In the genomic region with DNA sequence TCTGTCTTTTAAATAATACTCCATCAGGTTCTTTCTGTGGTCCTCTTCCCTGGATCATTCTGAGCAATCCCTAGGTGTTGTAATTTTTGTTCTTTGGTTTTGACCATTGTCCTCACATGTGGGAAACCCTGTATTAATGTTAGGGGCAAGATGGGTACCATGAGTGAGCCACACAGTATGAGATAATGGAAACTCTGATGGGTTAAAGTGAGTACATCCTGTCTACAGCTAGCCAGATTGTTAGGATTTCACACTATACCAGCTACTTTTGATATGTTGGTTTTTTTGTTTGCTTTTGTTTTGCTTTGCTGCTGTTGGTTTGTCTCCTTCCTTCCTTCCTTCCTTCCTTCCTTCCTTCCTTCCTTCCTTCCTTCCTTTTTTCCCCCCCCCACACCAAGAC, we compare ENCODE assay signal across 22 mouse cellular contexts.
A peak's percentile ranks its signal among the peaks of the same experiment; 100 is the strongest.
DNase-seq lines count a peak whose midpoint lies in the region; ATAC-seq and TF ChIP-seq lines count a peak whose summit lies in the region.
"Had no signal": no experiment of that assay in that cellular context is flagged by ENCODE, and none has a peak within 500 bp of the region (broad histone marks: within the 10 kb centered on the region; RNA-seq: fewer than 3 reads in every experiment).

No protein-coding gene starts in this region.

- peaks cover 33 to 78% of the 10 kb centered on the region in 2 experiments for H3K36me3 ChIP-seq in CH12.LX (replicated peaks in 1 of 2; ENCODE audit: control insufficient read depth in 1 of 2, insufficient read depth in 1 of 2, low read length in 1 of 2)

- no peaks in the 10 kb centered on the region for H3K27me3 ChIP-seq in CH12.LX (replicated peaks)
- H3K27me3 ChIP-seq: Patski had no signal

- H3K79me2 ChIP-seq in CH12.LX (replicated peaks; ENCODE audit: control insufficient read depth, extremely low read depth, insufficient read depth, poor library complexity, severe bottlenecking), result no peaks in the 10 kb centered on the region; the same call in 1 of the 2 replicates

- peak; percentile 60 for ATAC-seq in CD4-positive, CD25-positive, alpha-beta regulatory T cell, adult 4 months
- ATAC-seq: activated CD4-positive, CD25-positive, alpha-beta regulatory T cell, adult 4 months; Patski had no signal

- H3K4me2 ChIP-seq in CH12.LX (ENCODE audit: insufficient read depth, low read depth, poor library complexity, severe bottlenecking), result no peak overlapping the region

- TF ChIP-seq CTCF in CH12.LX (conservative IDR thresholded peaks at IDR 0.05 in 1 of 2, IDR thresholded peaks at IDR 0.05 in 1 of 2; ENCODE audit: low read depth in 2 of 2, low read length in 2 of 2), result no peak

- DNase-seq in 416B (ENCODE audit: low read depth) (peak; percentile 51), CH12.LX (ENCODE audit: extremely low read depth) (peak; percentile 17)
- no peak for DNase-seq in spleen, adult 12 weeks (ENCODE audit: low spot score)
- DNase-seq in kidney, adult 11 months, result no peak
- DNase-seq in gastrocnemius, postnatal 4 days (ENCODE audit: low spot score in 2 of 2), result no peak
- DNase-seq: adrenal gland, adult 2 months; adrenal gland, adult 8-10 months; adrenal gland, postnatal 10 days; adrenal gland, postnatal 14 days; adrenal gland, postnatal 25 days; adrenal gland, postnatal 36 days; B cell, adult 2 months; cerebellum, adult 11 months; cerebellum, adult 11-12 months; cerebellum, adult 18-20 months; cerebellum, adult 2 months; cerebellum, adult 8-10 months; cerebellum, adult 9-10 months had no signal

- peaks cover 5 to 27% of the 10 kb centered on the region in 2 experiments; a peak in 2 of 4 replicates for H3K4me1 ChIP-seq in CH12.LX (ENCODE audit: control insufficient read depth in 1 of 2, insufficient read depth in 2 of 2)

- TF ChIP-seq RAD21 in CH12.LX (IDR thresholded peaks at IDR 0.05; ENCODE audit: low read depth, low read length), result no peak

- no peak for TF ChIP-seq POLR2A in CH12.LX (IDR thresholded peaks at IDR 0.05; ENCODE audit: low read depth, low read length)

- no peak overlapping the region for H3K27ac ChIP-seq in CH12.LX (ENCODE audit: insufficient read depth, low read depth)

- H3K9ac ChIP-seq in CH12.LX (ENCODE audit: insufficient read depth, low read depth), result no peak overlapping the region

- in situ Hi-C loops in CH12.LX (cut with MboI; ENCODE audit: low pct_ligation_motif_present, low pct_unique_long_range_greater_than_20kb, low sequenced_read_pairs), result loop anchor here (10.0 kb wide), 1 partner anchor 148 kb away; the partner anchor contains the start of gene A930004D18Rik

- H3K4me3 ChIP-seq in CH12.LX (replicated peaks in 1 of 3; ENCODE audit: low read depth in 2 of 3, low read length in 2 of 3, poor library complexity in 1 of 3), result no peak overlapping the region

- dilution Hi-C loops in CH12.LX (cut with MboI; ENCODE audit: extremely low pct_ligation_motif_present, extremely low pct_unique_long_range_greater_than_20kb, low sequenced_read_pairs), result no loop called here

- no peaks in the 10 kb centered on the region for H3K9me3 ChIP-seq in CH12.LX (replicated peaks; ENCODE audit: low read length)
- H3K9me3 ChIP-seq: G1E had no signal

- TF ChIP-seq EP300 in CH12.LX (IDR thresholded peaks at IDR 0.05; ENCODE audit: low read length), result peak; percentile 56

TF ChIP-seq in CH12.LX, 34 proteins besides CTCF, POLR2A, EP300 and RAD21:
- TF ChIP-seq NRF1 (IDR thresholded peaks at IDR 0.05; ENCODE audit: low read depth, low read length) (no peak), SIN3A (IDR thresholded peaks at IDR 0.05; ENCODE audit: low read length) (no peak), MYC (IDR thresholded peaks at IDR 0.05; ENCODE audit: low read depth, low read length) (0 out of 2 replicates have a peak, but pooled peaks have one; percentile 27), JUN (IDR thresholded peaks at IDR 0.05; ENCODE audit: insufficient read depth, low read depth, low read length) (peak; percentile 81), JUND (conservative IDR thresholded peaks at IDR 0.05; ENCODE audit: low read depth, low read length) (peak; percentile 76), MXI1 (IDR thresholded peaks at IDR 0.05; ENCODE audit: low read depth, low read length) (no peak), MEF2A (IDR thresholded peaks at IDR 0.05; ENCODE audit: borderline replicate concordance, low read depth, low read length) (no peak)

Comparison
In these comparisons a context has a peak if more than half of its experiments do, and no peak if none do; other contexts are left out.
1. DNase-seq: peak in 416B (single experiment) and CH12.LX (single experiment); none in spleen, adult 12 weeks (single experiment), kidney, adult 11 months (single experiment) and gastrocnemius, postnatal 4 days (0 of 2).